Mouse (Mus musculus) bone marrow, adult 2 months (tissue): Measurements from ENCODE around the gene Ush2a. TPM values are rescaled to one million over a fixed set of nuclear protein-coding genes. Genes with fewer than 3 reads are reported as not detected.

Experiments used
- H3K27ac ChIP-seq: fragments of 200-500 bp; 2 replicates; pipeline ENCODE4 v1.5.1; 2012; ENCODE audit warnings: low read depth, mild to moderate bottlenecking, control low read depth, inconsistent platforms, low read length; ENCODE audit not compliant: control insufficient read depth, poor library complexity, insufficient read depth
- H3K4me1 ChIP-seq: fragments of 200-500 bp; 2 replicates; pipeline ENCODE4 v1.6.1; 2011; ENCODE audit warnings: low read length; ENCODE audit not compliant: control insufficient read depth, insufficient read depth
- H3K4me3 ChIP-seq: fragments of 200-500 bp; replicated peaks from 2 replicates; pipeline ENCODE3; 2011; ENCODE audit warnings: mild to moderate bottlenecking, low read depth, low read length, control low read depth; ENCODE audit not compliant: control insufficient read depth
- CTCF ChIP-seq: fragments of 200-500 bp; IDR thresholded peaks from 2 replicates; pipeline ENCODE4 v1.5.1; 2011; ENCODE audit warnings: low read length, control low read depth; ENCODE audit not compliant: control insufficient read depth, insufficient read depth
- POLR2A ChIP-seq: fragments of 200-500 bp; IDR thresholded peaks from 2 replicates; pipeline ENCODE4 v1.6.1; 2011; ENCODE audit warnings: low read depth, mild to moderate bottlenecking, control low read depth, low read length, borderline replicate concordance; ENCODE audit not compliant: control insufficient read depth
- WGBS: fragments of 180-500 bp; shearing (Covaris S2); methylation state at CpG from one replicate; pipeline ENCODE4 v1.1.7; 2018; 5-methylcytosine and 5-hydroxymethylcytosine counted together
- polyA plus RNA-seq: library from polyadenylated mRNA; stranded (reverse); fragments of >200 nt; gene quantifications from 2 replicates; pipeline ENCODE4 v1.2.4, GENCODE M21; 2011; ENCODE audit warnings: low replicate concordance; ENCODE audit not compliant: missing spikeins, insufficient read depth, insufficient read length

Gene Ush2a
- polyA plus RNA-seq, 1 experiment: not detected

DNA sequence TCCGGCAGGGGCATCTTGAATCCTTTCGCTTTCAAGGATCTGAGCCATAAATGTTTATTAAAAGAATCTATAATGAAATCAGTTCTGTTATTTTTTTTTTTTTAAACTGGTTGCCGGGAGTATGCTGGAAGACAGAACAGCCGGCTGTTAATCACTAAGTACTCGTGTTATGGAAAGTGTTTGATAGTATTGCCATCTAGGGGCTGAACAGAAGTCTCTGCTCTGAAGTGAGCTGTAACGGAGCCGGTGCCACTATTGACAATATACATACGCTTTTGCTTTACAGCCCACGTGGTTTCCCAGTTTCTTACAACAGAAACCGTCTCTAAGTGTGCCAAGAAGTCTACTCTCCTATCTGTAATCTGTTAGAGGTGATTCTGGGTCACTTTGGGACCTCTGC is 642.3 kb downstream of the Ush2a start:
- WGBS: 57% methylated on average over 10 of the region's 10 CpGs
- H3K27ac ChIP-seq: no peak overlapping the region
- H3K4me1 ChIP-seq: no peaks in the 10 kb centered on the region
- no peak for TF ChIP-seq POLR2A
- TF ChIP-seq CTCF: no peak
- H3K4me3 ChIP-seq: no peak overlapping the region

DNA sequence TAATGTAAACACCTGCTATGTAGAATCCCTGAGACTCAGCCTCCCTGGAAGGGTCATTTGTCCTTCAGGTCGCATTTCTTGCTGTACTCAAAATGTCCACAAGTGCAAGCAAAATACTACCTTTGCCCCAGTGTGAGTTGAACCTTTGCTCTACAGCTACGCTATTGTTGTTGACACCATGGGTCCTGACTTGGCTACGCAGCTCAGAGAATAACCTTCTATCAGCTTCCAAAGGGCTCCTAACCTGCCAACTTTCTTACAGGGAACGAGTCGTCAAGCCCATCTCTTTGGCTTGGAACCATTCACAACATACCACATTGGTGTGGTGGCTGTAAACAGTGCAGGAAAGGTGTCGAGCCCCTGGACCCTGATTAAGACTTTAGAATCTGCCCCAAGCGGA is 644.4 kb downstream of the Ush2a start:
- WGBS: 82% methylated on average over 7 of the region's 7 CpGs
- Histone ChIP-seq H3K4me3 (no peak overlapping the region), H3K4me1 (no peaks in the 10 kb centered on the region), H3K27ac (no peak overlapping the region)
- TF ChIP-seq CTCF: no peak

DNA sequence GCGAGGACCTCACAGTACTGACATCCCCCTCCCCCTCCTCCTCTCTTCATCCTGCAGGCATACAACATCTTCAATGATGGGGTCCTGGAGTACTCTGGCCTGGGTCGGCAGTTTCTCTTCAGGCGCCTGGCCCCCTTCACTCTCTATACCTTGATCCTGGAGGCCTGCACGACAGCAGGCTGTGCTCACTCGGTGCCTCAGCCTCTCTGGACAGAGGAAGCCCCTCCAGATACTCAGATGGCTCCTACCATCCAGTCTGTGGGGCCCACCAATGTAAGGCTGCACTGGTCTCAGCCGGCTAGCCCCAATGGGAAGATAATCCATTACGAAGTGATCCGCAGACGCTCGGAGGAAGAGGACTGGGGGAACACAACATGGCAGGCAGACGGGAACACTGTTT is 648.8 kb downstream of the Ush2a start:
- H3K27ac ChIP-seq: no peak overlapping the region
- no peak overlapping the region for H3K4me3 ChIP-seq
- WGBS: 82% methylated on average over 11 of the region's 11 CpGs
- TF ChIP-seq CTCF (no peak), POLR2A (no peak)
- no peaks in the 10 kb centered on the region for H3K4me1 ChIP-seq

DNA sequence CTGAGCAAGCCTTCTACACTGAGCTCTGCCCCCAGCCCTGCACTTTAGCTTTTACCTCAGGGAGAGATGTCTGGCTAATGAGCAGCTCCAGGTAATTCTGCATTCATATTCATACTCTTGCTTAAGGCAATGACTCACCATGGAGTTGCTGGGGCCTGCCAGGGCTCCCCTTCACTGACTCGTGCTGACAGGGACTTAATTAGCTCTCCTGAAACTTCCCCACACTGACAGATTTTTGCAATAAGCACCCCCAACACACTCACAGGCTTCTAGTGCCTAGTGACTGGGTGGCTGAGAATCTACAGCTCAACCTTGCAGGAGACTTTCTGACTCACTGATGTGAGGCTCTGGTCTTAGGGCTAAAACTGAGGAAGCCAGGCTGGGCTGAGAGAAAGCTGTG is 658.1 kb downstream of the Ush2a start:
- Histone ChIP-seq H3K27ac (no peak overlapping the region), H3K4me3 (no peak overlapping the region), H3K4me1 (no peaks in the 10 kb centered on the region)
- no peak for TF ChIP-seq CTCF
- no peak for TF ChIP-seq POLR2A
- 17% methylated on average over 1 of the region's 1 CpGs for WGBS

DNA sequence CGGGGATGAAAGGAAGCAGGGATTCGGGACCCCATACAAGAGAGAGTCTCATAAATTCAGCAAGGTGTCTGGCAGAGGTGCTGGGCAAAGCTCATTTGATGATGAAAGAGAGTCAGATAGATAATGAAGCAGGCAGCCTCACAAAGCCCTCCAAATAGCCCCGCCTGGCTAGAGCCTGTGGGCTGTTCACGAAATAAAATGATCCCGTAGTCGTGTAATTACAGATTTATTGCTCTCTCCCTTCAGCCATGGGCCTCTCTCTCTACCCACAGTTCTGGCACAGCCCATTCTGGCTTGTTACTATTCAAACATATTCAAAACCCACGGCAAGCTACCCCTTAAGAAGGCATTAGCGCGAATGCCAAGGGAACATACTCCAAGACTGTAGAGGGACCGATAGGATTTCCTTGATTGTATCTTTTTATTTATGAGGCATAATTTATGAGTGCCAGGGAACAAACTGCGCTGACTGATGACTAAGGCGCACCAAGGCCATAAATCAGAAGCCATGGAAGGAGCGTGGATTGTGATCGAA is 675.5 kb downstream of the Ush2a start:
- H3K4me1 ChIP-seq: no peaks in the 10 kb centered on the region; the same call in 1 of the 2 replicates
- H3K4me3 ChIP-seq: no peak overlapping the region
- no peak overlapping the region for H3K27ac ChIP-seq
- TF ChIP-seq POLR2A: no peak
- 70% methylated on average over 14 of the region's 14 CpGs for WGBS

DNA sequence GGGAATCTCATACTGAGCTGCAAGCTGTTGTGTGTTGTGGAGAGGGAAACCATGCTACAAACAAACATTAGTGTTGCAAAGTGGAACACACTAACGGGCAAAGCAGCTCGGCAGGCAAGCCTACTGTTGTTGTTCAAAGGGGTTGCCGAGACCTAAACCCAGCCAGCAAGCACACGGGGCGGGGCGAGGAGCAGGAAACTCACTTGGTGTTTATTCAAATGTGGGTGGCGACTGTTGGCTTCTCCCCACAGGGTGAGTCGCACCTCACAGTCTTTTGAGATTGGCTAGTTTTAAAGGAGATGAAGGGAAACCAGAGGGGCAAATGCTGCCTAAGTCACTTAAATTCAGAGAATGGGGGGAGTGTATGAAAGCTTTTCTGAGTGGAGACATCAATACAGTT is 683.5 kb downstream of the Ush2a start:
- 20% methylated on average over 8 of the region's 8 CpGs for WGBS
- TF ChIP-seq POLR2A (no peak), CTCF (no peak)
- H3K4me1 ChIP-seq: no peaks in the 10 kb centered on the region
- H3K27ac ChIP-seq: no peak overlapping the region
- no peak overlapping the region for H3K4me3 ChIP-seq

DNA sequence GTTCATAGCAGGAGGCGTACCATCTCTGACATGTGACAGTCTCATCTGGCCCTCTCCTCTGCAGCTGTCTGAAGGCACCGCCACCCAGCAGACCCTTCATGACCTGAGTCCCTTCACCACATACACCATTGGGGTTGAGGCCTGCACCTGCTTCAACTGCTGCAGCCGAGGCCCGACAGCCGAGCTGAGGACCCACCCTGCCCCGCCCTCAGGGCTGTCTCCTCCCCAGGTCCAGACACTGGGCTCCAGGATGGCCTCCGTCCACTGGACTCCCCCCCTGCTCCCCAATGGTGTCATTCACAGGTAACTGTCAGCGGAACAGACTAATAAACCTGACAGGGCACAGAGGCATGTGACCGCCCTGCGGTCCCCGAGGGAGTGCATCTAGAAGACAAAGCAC is 685.0 kb downstream of the Ush2a start:
- Histone ChIP-seq H3K27ac (no peak overlapping the region), H3K4me3 (no peak overlapping the region), H3K4me1 (no peaks in the 10 kb centered on the region)
- WGBS: 90% methylated on average over 11 of the region's 11 CpGs
- TF ChIP-seq POLR2A (no peak), CTCF (no peak)

DNA sequence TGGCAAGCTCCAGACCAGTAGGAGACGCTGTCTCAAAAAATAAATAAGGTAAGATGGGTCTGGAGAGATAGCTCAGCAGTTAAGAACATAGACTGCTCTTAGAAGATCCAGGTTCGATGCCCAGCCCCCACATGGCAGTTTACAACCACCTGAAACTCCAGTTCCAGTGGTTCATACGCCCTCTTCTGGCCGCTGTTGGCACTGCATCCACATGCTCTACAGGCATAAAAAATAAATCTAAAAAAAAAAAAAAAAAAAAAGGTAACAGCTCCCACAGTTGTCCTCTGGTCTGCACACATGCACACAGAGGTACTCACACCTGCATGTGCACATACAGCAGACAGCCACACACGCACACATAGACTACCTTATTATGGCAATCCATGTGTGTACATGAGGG is 686.0 kb downstream of the Ush2a start:
- 51% methylated on average over 5 of the region's 5 CpGs for WGBS
- H3K4me3 ChIP-seq: no peak overlapping the region

DNA sequence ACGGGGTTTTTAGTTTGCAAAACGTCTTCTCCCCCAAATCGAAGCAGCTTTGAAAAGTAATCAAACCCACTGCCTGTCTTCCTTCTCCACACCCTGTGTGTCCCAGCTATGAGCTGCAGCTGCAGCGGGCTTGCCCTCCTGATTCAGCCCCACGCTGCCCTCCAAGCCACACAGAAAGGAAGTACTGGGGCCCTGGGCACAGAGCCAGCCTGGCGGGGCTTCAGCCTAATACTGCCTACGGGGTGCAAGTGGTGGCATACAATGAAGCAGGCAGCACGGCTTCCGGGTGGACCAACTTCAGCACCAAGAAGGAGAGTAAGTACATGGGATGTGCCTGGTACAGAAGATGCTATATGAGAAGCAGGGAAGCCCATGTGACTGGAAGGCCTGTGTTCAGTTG is 686.5 kb downstream of the Ush2a start:
- TF ChIP-seq CTCF (no peak), POLR2A (no peak)
- 4% methylated on average over 9 of the region's 9 CpGs for WGBS
- Histone ChIP-seq H3K27ac (no peak overlapping the region), H3K4me3 (no peak overlapping the region), H3K4me1 (no peaks in the 10 kb centered on the region)

More for the DNA sequence above, 686.0 kb downstream of the Ush2a start:
- no peak for TF ChIP-seq POLR2A
- TF ChIP-seq CTCF: peak; percentile 33; the same call in 1 of the 2 replicates
- no peaks in the 10 kb centered on the region for H3K4me1 ChIP-seq
- no peak overlapping the region for H3K27ac ChIP-seq

DNA sequence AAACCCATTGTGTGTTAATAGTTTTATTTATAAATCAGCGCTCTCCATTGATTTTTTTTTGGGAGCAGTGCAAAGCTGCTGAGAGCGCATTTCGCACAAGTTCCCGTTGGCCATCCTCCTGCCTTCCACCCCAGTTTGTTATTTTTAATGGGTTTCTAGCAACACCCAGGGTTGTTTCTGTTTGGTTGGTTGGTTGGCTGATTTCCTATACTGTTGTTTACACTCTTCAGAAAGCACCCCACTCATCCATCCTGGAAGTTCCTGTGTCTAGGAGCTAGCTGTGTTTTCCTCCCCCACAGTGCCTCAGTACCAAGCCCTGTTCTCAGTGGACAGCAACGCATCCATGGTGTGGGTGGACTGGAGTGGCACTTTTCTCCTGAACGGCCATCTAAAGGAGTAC is 689.3 kb downstream of the Ush2a start:
- no peak overlapping the region for H3K27ac ChIP-seq
- no peak overlapping the region for H3K4me3 ChIP-seq
- H3K4me1 ChIP-seq: no peaks in the 10 kb centered on the region
- 92% methylated on average over 6 of the region's 6 CpGs for WGBS
- TF ChIP-seq CTCF (no peak), POLR2A (no peak)
